Mouse (Mus musculus): Measurements from ENCODE around the gene Unc45b. TPM values are rescaled to one million over a fixed set of nuclear protein-coding genes. Genes with fewer than 3 reads are reported as not detected.

Gene Unc45b
- polyA plus RNA-seq, 1 experiment from 2014 or later = 1.1 TPM

Small RNAs within 50 kb of the gene (microRNA-seq; reads per million reads assigned to microRNA genes)
- gene Mir7679 = not detected

Other genes with a start within 250 kb of the Unc45b start
- gene Cct6b, start 146.2 kb upstream of the Unc45b start, polyA plus RNA-seq (2015; fragmentation: Nextera tagmentation; extraction: Ambion mirVana) = 0.16 and 0.31 TPM in 2 replicates
- gene Zfp830, start 146.2 kb upstream of the Unc45b start, polyA plus RNA-seq (2015; fragmentation: Nextera tagmentation; extraction: Ambion mirVana) = 19.5 and 23.3 TPM in 2 replicates
- gene Lig3, start 129.4 kb upstream of the Unc45b start, polyA plus RNA-seq (2015; fragmentation: Nextera tagmentation; extraction: Ambion mirVana) = 10.2 and 12.0 TPM in 2 replicates
- gene Rffl, start 39.3 kb upstream of the Unc45b start, polyA plus RNA-seq (2015; fragmentation: Nextera tagmentation; extraction: Ambion mirVana) = 20.2 and 25.3 TPM in 2 replicates
- 6.8 and 8.0 TPM in 2 replicates for gene Rad51d, start 19.9 kb upstream of the Unc45b start, polyA plus RNA-seq (2015; fragmentation: Nextera tagmentation; extraction: Ambion mirVana)
- gene Fndc8, start 18.4 kb upstream of the Unc45b start, polyA plus RNA-seq (2015; fragmentation: Nextera tagmentation; extraction: Ambion mirVana) = 0.05 and 0.08 TPM in 2 replicates
- 21.3 and 24.3 TPM in 2 replicates for gene Nle1, start 2.1 kb upstream of the Unc45b start, polyA plus RNA-seq (2015; fragmentation: Nextera tagmentation; extraction: Ambion mirVana)
- 0.68 and 1.4 TPM in 2 replicates for gene Slfn5, start 40.8 kb downstream of the Unc45b start, polyA plus RNA-seq (2015; fragmentation: Nextera tagmentation; extraction: Ambion mirVana)
- gene Slfn9, start 81.3 kb downstream of the Unc45b start, polyA plus RNA-seq (2015; fragmentation: Nextera tagmentation; extraction: Ambion mirVana) = 5.5 and 8.3 TPM in 2 replicates
- 0.37 and 0.66 TPM in 2 replicates for gene Slfn8, start 110.3 kb downstream of the Unc45b start, polyA plus RNA-seq (2015; fragmentation: Nextera tagmentation; extraction: Ambion mirVana)
- gene Slfn2, start 154.6 kb downstream of the Unc45b start, polyA plus RNA-seq (2015; fragmentation: Nextera tagmentation; extraction: Ambion mirVana) = 4.9 and 5.0 TPM in 2 replicates
- gene Slfn1, start 206.3 kb downstream of the Unc45b start, polyA plus RNA-seq (2015; fragmentation: Nextera tagmentation; extraction: Ambion mirVana) = 0.10 and 0.28 TPM in 2 replicates